Mouse (Mus musculus): ENCODE measurements around the gene Socs2. TPM values are rescaled to one million over a fixed set of nuclear protein-coding genes. Genes with fewer than 3 reads are reported as not detected.
"Not testable (repeated sequence)": the region's sequence is repeated elsewhere in the genome, so short reads cannot be mapped to it uniquely, and the experiment has no call there.

The Socs2 gene
- polyA plus RNA-seq, 1 experiment from 2014 or later: 40.4 TPM

DNA sequence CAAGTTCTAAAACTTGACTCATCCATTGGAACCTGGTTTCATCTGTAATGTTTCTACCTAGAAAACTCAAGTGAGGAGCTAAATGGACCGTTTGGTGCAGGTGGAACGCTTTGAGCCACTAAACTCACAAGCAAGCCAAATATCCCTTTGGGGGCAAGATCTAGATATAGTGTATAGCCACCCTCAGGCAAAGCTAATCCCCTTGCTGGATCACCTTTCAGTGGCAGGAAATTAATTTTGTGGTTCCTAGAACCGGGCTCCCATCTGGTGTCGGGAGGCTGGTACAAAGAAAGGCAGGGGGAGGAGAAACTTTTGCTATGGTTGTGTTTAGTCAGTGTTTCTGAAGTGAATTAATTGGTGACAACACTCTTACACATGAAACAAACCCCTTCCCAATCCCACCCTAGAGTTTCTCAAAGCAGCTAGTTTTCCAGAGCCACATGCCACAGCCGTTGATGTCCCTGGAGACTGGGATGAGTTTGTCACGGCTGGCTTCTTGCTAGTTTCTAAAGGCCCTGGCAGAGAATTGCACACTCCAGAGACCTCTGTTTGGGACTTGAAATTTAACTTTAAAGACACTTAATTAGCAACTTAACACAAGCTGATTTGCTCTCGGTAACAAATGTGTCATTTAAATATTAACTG, 19.7 kb downstream of the Socs2 start:
- H3K4me1 ChIP-seq (replicated peaks): peaks cover 19% of the 10 kb centered on the region
- no peak overlapping the region for H3K4me3 ChIP-seq
- no peaks in the 10 kb centered on the region for H3K36me3 ChIP-seq
- H3K27ac ChIP-seq: no peak overlapping the region
- no peaks in the 10 kb centered on the region for H3K9me3 ChIP-seq
- no peak for DNase-seq (ENCODE audit: low spot score)
- H3K27me3 ChIP-seq (ENCODE audit: insufficient read depth, poor library complexity, severe bottlenecking): peaks cover 8% of the 10 kb centered on the region; the same call in 1 of the 2 replicates
- 41% methylated on average over 7 of the region's 7 CpGs for WGBS

DNA sequence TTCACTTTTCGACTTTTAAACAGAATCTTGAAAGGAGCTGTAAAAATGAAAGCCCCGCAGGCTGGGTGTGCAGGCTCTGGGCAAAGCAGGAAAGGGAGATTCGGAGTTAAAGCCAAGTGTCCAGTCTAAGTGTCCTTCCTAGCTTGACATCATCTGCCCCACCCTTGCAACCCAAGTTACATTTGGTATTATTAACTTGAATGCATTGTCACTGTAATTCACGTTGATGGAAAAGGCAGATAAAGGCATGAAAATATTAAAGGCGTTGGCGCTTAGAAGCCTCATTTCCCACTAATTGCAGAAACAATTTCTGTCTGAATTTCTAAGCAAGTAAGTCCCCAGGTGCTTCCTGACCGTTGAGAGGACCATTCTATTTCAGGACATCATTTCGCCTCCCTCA, 20.6 kb downstream of the Socs2 start:
- Histone ChIP-seq H3K4me1 (replicated peaks) (peaks cover 19% of the 10 kb centered on the region), H3K27ac (no peak overlapping the region), H3K27me3 (ENCODE audit: insufficient read depth, poor library complexity, severe bottlenecking) (peaks cover 8% of the 10 kb centered on the region; the same call in 1 of the 2 replicates), H3K36me3 (no peaks in the 10 kb centered on the region), H3K9me3 (no peaks in the 10 kb centered on the region), H3K4me3 (no peak overlapping the region)
- 84% methylated on average over 8 of the region's 8 CpGs for WGBS
- DNase-seq (ENCODE audit: low spot score): no peak

DNA sequence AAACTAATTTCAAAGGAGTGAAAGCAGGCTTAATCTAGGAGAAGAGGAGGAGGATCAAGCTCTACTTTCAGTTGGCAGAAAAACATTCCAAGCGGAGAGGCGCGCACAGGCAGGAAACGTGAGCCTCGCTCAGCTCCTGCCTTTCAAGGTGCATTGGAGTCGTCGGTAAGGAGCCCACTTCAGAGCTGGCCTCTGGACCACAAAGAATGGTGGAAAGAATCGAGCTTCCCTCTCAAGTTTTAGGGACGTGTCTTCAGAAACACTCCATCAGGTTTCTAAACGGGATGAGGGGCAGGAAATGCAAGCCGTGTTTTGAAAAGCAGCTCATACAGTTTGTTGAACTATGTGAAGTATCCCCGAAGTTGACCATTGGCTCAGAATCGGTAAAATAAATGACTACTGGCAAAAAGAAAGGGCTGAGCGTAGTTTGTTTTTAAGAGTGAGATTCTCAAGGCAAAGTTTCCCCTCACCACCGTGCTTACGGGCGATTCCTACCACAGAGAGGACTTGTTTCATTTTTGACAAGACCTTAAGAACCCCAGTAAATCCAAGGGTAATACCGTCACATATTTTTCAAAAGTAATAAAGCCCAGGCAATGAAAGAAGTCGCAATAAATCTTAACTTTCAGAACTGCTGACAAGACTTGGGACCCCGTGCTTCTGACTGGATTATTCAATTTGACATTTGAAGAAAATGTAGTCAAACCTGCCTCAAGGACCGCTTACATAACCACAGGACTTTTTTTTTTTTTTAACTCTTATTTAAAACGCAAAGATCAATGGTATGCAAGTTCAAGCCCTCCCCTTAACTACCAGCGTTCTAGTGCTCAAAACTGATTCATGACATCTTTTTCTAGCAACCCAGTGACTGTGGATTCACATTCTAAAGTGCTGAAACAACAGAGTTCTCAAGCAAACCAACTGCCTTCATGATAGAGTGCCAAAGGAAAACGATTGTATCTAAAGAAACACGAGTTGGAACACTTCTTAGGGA, 21.9 kb downstream of the Socs2 start:
- DNase-seq (ENCODE audit: low spot score): no peak
- no peaks in the 10 kb centered on the region for H3K36me3 ChIP-seq
- H3K4me3 ChIP-seq: 0 out of 2 replicates have a peak overlapping the region, but pooled peaks have one; percentile 4
- peaks cover 19% of the 10 kb centered on the region for H3K4me1 ChIP-seq (replicated peaks)
- 58% methylated on average over 25 of the region's 25 CpGs for WGBS
- H3K27me3 ChIP-seq (ENCODE audit: insufficient read depth, poor library complexity, severe bottlenecking): peaks cover 8% of the 10 kb centered on the region; the same call in 1 of the 2 replicates
- no peaks in the 10 kb centered on the region for H3K9me3 ChIP-seq
- 0 out of 2 replicates have a peak overlapping the region, but pooled peaks have one; percentile 9 for H3K27ac ChIP-seq

DNA sequence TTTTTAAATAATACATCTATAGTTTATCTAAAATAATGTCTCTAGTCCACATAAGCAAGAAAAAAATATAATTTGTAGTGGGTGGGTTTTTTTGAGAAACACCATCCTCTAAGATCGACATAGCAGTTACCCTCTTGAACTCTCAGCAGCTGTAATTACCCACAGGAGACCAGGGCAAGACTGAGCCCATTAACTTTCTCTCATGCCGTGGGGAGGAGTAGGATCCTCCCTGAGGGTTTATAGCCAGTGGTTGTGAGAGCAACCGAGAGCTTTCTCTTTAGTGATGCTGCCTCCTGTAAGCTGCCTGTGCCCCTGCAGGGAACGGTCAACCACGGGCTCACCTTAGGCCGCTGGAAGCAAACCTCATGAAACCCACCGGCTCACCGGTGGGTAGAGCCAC, 24.9 kb downstream of the Socs2 start:
- no peak for DNase-seq (ENCODE audit: low spot score)
- Histone ChIP-seq H3K4me1 (replicated peaks) (peaks cover 5% of the 10 kb centered on the region), H3K36me3 (no peaks in the 10 kb centered on the region), H3K9me3 (no peaks in the 10 kb centered on the region), H3K27me3 (ENCODE audit: insufficient read depth, poor library complexity, severe bottlenecking) (no peaks in the 10 kb centered on the region), H3K4me3 (no peak overlapping the region), H3K27ac (no peak overlapping the region)
- WGBS: 75% methylated on average over 8 of the region's 8 CpGs

DNA sequence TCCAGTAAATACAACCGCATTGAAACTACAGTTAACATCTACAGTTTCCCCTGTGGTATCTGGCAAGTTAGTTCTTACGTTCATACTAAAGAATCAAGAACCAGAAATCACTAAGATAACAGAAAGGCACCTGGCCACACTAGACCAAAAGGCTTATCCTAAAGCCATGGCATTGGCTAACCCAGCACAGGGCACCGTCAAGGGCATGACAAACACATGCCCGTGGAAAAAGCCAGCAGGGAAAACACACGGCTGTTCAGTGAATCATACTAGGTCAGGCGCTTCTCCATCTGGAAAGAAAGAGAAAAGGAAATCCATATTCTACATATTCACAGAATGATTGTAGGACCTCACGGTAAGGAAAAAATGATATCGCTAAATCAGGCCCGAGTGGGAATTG, 26.1 kb downstream of the Socs2 start:
- Histone ChIP-seq H3K36me3 (no peaks in the 10 kb centered on the region), H3K27me3 (ENCODE audit: insufficient read depth, poor library complexity, severe bottlenecking) (no peaks in the 10 kb centered on the region), H3K27ac (no peak overlapping the region), H3K9me3 (no peaks in the 10 kb centered on the region), H3K4me3 (no peak overlapping the region), H3K4me1 (replicated peaks) (peaks cover 3% of the 10 kb centered on the region; the same call in 1 of the 2 replicates)
- DNase-seq (ENCODE audit: low spot score): no peak
- WGBS: 94% methylated on average over 9 of the region's 9 CpGs

DNA sequence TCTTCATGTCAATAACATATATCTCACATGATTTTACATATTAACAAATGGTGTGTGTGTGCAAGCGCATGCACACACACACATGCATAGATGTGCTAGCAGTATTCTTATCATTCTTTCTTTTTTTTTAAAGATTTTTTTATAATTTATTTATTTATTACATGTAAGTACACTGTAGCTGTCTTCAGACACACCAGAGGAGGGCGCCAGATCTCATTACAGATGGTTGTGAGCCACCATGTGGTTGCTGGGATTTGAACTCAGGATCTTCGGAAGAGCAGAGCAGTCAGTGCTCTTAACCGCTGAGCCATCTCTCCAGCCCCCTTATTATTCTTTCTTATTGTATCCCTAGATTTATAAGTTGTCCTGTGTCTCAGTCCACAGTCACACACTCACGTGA, 27.2 kb downstream of the Socs2 start:
- not testable (repeated sequence) for H3K9me3 ChIP-seq; DNase-seq (ENCODE audit: low spot score); H3K4me3 ChIP-seq; H3K27me3 ChIP-seq (ENCODE audit: insufficient read depth, poor library complexity, severe bottlenecking); H3K36me3 ChIP-seq; H3K4me1 ChIP-seq (replicated peaks); H3K27ac ChIP-seq
- 92% methylated on average over 5 of the region's 5 CpGs for WGBS

DNA sequence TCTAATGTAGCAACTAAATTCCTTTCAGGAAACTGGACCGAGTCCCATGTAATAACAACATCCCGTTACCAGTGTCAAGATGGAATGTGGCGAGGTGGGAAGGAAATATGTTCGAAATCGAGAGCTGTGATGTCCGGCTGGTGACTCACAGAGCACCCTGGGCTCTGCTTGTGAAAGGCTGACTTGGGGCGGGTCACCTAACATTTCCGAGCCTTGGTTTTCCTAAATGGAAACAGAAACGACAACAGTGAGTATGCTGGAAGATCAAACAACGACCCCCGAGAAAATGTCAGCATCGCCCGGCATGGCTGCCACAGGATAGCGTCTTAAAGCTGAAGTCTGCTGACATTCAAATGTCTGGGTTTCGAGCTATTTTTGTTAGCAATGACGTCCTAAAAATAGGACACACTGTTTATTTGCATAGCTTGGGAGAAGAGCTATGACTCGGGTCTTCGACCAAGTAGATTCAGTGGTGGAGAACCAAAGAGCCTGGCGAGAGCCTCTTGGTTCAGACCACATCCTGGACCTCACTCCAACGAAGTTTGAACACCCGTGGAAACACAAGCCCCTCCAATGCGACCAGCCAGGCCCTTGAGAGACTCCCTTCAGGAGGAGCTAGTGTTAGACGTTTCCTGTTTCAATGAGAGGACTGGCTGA, 28.0 kb downstream of the Socs2 start:
- WGBS: 71% methylated on average over 23 of the region's 23 CpGs
- Histone ChIP-seq H3K4me1 (replicated peaks) (no peaks in the 10 kb centered on the region), H3K9me3 (no peaks in the 10 kb centered on the region), H3K4me3 (no peak overlapping the region), H3K27ac (no peak overlapping the region), H3K27me3 (ENCODE audit: insufficient read depth, poor library complexity, severe bottlenecking) (no peaks in the 10 kb centered on the region), H3K36me3 (no peaks in the 10 kb centered on the region)
- DNase-seq (ENCODE audit: low spot score): no peak

DNA sequence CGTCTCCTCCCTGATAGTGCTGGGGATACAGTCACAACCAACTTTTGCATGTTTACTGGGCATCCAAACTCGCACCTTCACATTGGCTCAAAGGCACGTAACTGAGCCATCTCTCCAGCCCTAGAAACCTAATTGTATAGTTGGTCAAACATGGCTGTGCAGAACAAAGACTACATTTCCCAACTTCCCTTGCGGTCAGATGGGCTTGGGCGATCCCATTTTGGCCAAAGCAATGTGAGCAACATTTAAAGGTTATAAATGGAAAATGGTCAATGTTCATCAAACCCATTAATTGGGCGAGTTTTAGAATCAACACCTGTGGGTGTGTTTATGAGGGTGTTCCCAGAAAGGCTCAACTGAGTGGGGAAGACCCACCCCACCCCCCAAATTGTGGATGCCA, 30.5 kb downstream of the Socs2 start:
- Histone ChIP-seq H3K4me1 (replicated peaks) (no peaks in the 10 kb centered on the region), H3K36me3 (no peaks in the 10 kb centered on the region), H3K4me3 (no peak overlapping the region), H3K27ac (no peak overlapping the region), H3K9me3 (no peaks in the 10 kb centered on the region), H3K27me3 (ENCODE audit: insufficient read depth, poor library complexity, severe bottlenecking) (no peaks in the 10 kb centered on the region)
- WGBS: 93% methylated on average over 6 of the region's 6 CpGs
- DNase-seq (ENCODE audit: low spot score): no peak

DNA sequence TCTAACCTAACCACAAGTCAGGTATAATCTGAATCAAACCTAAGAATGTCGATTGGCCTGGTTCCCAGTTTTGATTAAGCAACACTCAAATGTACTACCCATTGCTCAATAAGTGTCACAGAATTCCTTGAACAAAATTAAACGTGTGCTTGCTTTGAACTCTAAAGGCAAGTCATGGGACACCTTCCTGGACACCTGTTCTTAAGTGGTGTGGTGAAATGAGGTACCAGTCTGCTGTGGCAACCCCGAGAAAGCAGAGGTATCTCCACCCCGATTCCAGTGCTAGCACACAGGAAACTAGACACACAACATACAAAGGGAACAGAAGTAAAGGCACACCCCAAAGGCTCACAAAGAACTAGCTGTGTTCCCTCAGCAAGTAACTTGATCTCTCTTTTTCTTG, 31.2 kb downstream of the Socs2 start:
- Histone ChIP-seq H3K4me1 (replicated peaks) (no peaks in the 10 kb centered on the region), H3K36me3 (no peaks in the 10 kb centered on the region), H3K9me3 (no peaks in the 10 kb centered on the region), H3K27ac (no peak overlapping the region), H3K4me3 (no peak overlapping the region), H3K27me3 (ENCODE audit: insufficient read depth, poor library complexity, severe bottlenecking) (no peaks in the 10 kb centered on the region)
- no peak for DNase-seq (ENCODE audit: low spot score)
- 79% methylated on average over 4 of the region's 4 CpGs for WGBS

DNA sequence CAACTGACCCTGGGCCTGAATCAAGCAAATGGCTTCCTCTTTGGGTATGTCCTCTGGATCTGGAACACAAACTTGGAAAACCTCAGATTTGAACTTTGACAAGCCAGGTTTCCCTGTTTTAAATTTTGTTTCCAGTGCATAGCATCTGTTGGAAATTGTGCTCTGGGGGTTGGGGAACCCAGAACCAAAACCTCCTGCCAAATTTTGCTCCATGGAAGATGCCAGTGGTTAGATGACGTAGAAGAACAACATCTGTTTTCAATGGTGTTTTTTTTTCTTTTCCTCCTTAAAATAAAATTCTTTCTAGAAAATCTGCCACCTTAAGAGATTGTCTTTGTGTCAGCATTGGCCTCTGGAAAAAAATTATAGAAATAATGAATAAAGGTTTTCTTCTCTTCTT, 31.9 kb downstream of the Socs2 start:
- 88% methylated on average over 1 of the region's 1 CpGs for WGBS
- Histone ChIP-seq H3K27ac (no peak overlapping the region), H3K4me1 (replicated peaks) (no peaks in the 10 kb centered on the region), H3K36me3 (no peaks in the 10 kb centered on the region), H3K27me3 (ENCODE audit: insufficient read depth, poor library complexity, severe bottlenecking) (no peaks in the 10 kb centered on the region), H3K4me3 (no peak overlapping the region), H3K9me3 (no peaks in the 10 kb centered on the region)
- DNase-seq (ENCODE audit: low spot score): no peak

DNA sequence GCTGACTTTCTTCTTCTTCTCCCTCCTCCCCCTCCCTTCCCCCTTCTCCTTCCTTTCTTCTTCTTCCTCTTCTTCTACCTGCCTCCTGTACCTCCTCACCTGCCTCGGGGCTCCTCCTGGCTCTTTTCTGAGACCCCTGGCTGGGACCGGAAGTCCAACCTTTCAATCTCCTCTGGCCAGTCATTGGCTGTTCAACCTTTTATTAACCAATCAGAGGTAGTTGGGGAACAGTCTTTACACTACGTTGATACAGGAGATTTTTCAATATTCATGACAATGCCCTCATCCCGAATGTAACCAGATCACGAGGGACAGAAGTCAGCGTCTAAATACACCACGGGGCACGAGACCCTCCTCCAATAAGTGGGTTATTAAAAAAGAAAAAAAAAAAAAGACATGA, 32.5 kb downstream of the Socs2 start:
- Histone ChIP-seq H3K4me3 (no peak overlapping the region), H3K36me3 (no peaks in the 10 kb centered on the region), H3K27me3 (ENCODE audit: insufficient read depth, poor library complexity, severe bottlenecking) (no peaks in the 10 kb centered on the region), H3K4me1 (replicated peaks) (no peaks in the 10 kb centered on the region), H3K27ac (no peak overlapping the region), H3K9me3 (no peaks in the 10 kb centered on the region)
- DNase-seq (ENCODE audit: low spot score): no peak
- WGBS: 93% methylated on average over 8 of the region's 8 CpGs

DNA sequence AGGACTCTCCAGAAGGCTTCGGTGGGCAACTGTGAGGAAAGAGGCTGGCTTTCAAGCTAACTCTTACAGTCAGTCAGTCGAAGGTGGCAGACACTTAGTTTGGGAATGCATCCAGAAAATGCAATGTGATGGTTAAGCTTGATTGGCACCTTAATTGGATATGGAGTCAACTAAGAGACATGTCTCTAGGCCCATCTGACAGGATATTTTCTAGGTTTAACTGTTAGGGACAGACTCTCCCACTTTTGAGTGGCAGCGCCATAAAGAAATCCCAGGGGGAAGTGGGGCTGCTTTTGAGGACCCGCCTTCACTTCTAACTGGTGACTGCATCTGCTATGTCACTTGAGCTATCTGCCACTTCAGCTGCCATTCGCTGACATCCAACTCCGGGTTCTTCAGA, 43.6 kb downstream of the Socs2 start:
- no peaks in the 10 kb centered on the region for H3K27me3 ChIP-seq (ENCODE audit: insufficient read depth, poor library complexity, severe bottlenecking)
- H3K4me3 ChIP-seq: no peak overlapping the region
- no peak overlapping the region for H3K27ac ChIP-seq
- whole genome bisulfite sequencing: 94% methylated on average over 6 of the region's 6 CpGs
- no peaks in the 10 kb centered on the region for H3K36me3 ChIP-seq
- no peak for DNase-seq (ENCODE audit: low spot score)
- H3K9me3 ChIP-seq: no peaks in the 10 kb centered on the region
- no peaks in the 10 kb centered on the region for H3K4me1 ChIP-seq (replicated peaks)

DNA sequence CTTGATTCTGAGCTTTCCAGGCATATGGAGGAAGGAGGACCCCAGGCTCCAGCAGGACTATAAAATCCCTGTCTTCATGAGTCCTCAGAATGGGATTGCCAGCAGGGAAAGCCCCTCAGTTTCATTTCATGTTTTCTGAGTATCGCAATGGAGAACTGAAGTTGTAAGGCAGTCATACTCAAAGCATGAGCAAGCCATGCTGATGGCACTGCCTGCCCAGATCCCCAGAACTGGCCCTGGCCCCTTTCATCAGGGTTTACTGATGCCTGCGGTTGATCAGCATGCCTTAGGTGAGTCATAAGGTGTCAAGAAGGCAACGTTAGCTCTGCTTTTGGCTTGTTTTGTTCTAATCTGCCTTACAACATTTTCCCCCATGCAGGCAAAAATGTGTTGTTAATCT, 45.0 kb downstream of the Socs2 start:
- Histone ChIP-seq H3K27me3 (ENCODE audit: insufficient read depth, poor library complexity, severe bottlenecking) (no peaks in the 10 kb centered on the region), H3K9me3 (no peaks in the 10 kb centered on the region), H3K27ac (no peak overlapping the region), H3K36me3 (no peaks in the 10 kb centered on the region), H3K4me1 (replicated peaks) (no peaks in the 10 kb centered on the region), H3K4me3 (no peak overlapping the region)
- no peak for DNase-seq (ENCODE audit: low spot score)
- 91% methylated on average over 3 of the region's 3 CpGs for WGBS
